Mouse (Mus musculus): ENCODE results near the gene Cdk1.

DNA sequence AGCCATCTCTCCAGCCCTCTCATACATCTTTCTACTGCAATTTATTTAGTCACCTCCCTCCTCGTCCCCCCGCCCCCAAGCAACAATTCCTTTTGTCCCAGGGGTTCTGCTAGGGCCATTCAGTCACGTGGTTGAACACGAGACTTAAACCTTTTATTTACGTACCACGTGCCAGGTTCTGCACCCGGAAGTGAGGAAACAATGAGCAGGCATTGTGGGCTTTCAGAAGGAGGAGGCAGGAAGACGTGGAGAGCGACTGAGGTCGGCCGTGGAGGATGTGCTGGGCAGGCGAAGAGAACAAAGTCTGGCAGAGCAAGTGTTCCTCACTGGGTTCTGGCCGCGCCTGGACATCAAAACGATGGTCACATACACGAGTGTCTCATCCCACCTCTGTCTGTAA lies 40.9 kb downstream of the Cdk1 start:
- TF ChIP-seq CTCF (conservative IDR thresholded peaks at IDR 0.05; ENCODE audit: low read length): no peak
- TF ChIP-seq NANOG (IDR thresholded peaks at IDR 0.05; ENCODE audit: borderline replicate concordance, low read length): no peak
- no peak for TF ChIP-seq POU5F1 (IDR thresholded peaks at IDR 0.05; ENCODE audit: borderline replicate concordance, low read length)
